Mouse (Mus musculus) intestine, embryonic 16.5 days (tissue): Measurements from ENCODE around the gene Sept1. TPM values are rescaled to one million over a fixed set of nuclear protein-coding genes. Genes with fewer than 3 reads are reported as not detected.

ENCODE experiments used
- ATAC-seq: fragments of 200-750 bp; cut with Nextera tagmentation; 2 replicates; pipeline ENCODE4 v1.8.0; 2017; ENCODE audit warnings: moderate TSS enrichment, moderate library complexity
- H3K27ac ChIP-seq: fragments of 300-500 bp; sonication (generic); 2 replicates; pipeline ENCODE4 v1.5.1; 2014; ENCODE audit warnings: mild to moderate bottlenecking, low read length
- H3K27me3 ChIP-seq: fragments of 300-500 bp; sonication (generic); replicated peaks from 2 replicates; pipeline ENCODE4 v1.6.1; 2014; ENCODE audit warnings: low read length, control low read depth, mixed read lengths; ENCODE audit not compliant: control insufficient read depth, insufficient read depth
- H3K36me3 ChIP-seq: fragments of 300-500 bp; sonication (generic); 2 replicates; pipeline ENCODE4 v1.6.1; 2014; ENCODE audit warnings: low read length, control low read depth; ENCODE audit not compliant: control insufficient read depth, insufficient read depth
- H3K4me1 ChIP-seq: fragments of 300-500 bp; sonication (generic); 2 replicates; pipeline ENCODE4 v1.6.1; 2014; ENCODE audit warnings: low read length, control low read depth, mixed read lengths; ENCODE audit not compliant: control insufficient read depth, insufficient read depth
- H3K4me2 ChIP-seq: fragments of 300-500 bp; sonication (generic); 2 replicates; pipeline ENCODE4 v1.6.1; 2014; ENCODE audit warnings: low read depth, low read length, control low read depth
- H3K4me3 ChIP-seq: fragments of 300-500 bp; sonication (generic); 2 replicates; pipeline ENCODE4 v1.5.1; 2014; ENCODE audit warnings: mild to moderate bottlenecking, low read length
- H3K9ac ChIP-seq: fragments of 300-500 bp; sonication (generic); 2 replicates; pipeline ENCODE4 v1.6.1; 2014; ENCODE audit warnings: low read depth, low read length
- H3K9me3 ChIP-seq: fragments of 300-500 bp; sonication (generic); 2 replicates; pipeline ENCODE4 v1.6.1; 2016; ENCODE audit warnings: low read length, control low read depth; ENCODE audit not compliant: control insufficient read depth
- WGBS: fragments of 180-500 bp; shearing (Covaris S2); extraction: QIAGEN DNeasy Blood & Tissue Kit; methylation state at CpG from one replicate; pipeline ENCODE4 v1.1.7; 2014; 5-methylcytosine and 5-hydroxymethylcytosine counted together
- polyA plus RNA-seq: library from polyadenylated mRNA; unstranded; fragments of >200 nt; fragmentation: Nextera tagmentation; extraction: Ambion mirVana; gene quantifications from 2 replicates; pipeline ENCODE4 v1.2.1, GENCODE M21; 2015

Sept1 gene
- polyA plus RNA-seq, 1 experiment from 2014 or later, result 16.3 TPM

- H3K36me3 ChIP-seq, result no peaks in the 10 kb centered on the region
- no peak overlapping the region for H3K4me2 ChIP-seq
- H3K27ac ChIP-seq, result no peak overlapping the region
- ATAC-seq, result no peak
- H3K27me3 ChIP-seq, result no peaks in the 10 kb centered on the region
- no peak overlapping the region for H3K9ac ChIP-seq
- H3K4me3 ChIP-seq, result no peak overlapping the region
- H3K9me3 ChIP-seq, result no peaks in the 10 kb centered on the region
- H3K4me1 ChIP-seq, result no peaks in the 10 kb centered on the region; the same call in 1 of the 2 replicates
- WGBS, result 71% methylated on average over 2 of the region's 2 CpGs
Measured at GRCm38 (mm10) chr7:127180783-127181182, 52.1 kb downstream of the Sept1 start.

DNA sequence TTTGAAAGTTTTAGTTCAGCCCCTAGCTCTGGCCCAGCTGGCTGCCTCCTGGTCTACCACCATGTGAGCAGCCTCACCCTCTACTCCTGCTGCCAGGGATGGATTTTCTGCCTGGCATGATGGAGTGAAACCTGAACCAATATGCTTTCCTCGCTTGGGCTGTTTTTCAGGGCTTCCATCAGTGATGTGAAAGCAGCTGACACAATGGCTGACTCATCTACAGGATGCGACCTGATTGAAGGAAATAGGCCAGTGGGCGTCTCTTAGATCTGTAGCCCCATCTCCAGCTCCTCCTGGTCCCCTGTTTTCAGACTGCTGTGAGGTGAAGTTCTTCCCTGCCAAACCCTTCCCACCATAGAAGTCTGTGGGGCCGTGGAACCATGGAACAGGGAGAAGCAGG, 56.0 kb downstream of the Sept1 start:
- H3K4me3 ChIP-seq, result no peak overlapping the region
- no peak overlapping the region for H3K27ac ChIP-seq
- no peak overlapping the region for H3K4me2 ChIP-seq
- no peak for ATAC-seq
- H3K27me3 ChIP-seq, result no peaks in the 10 kb centered on the region
- H3K9ac ChIP-seq, result no peak overlapping the region
- 86% methylated on average over 4 of the region's 4 CpGs for WGBS
- no peaks in the 10 kb centered on the region for H3K4me1 ChIP-seq
- no peaks in the 10 kb centered on the region for H3K9me3 ChIP-seq
- no peaks in the 10 kb centered on the region for H3K36me3 ChIP-seq

GRCm38 (mm10) chr7:127166501-127166900, 66.4 kb downstream of the Sept1 start:
- Histone ChIP-seq H3K36me3 (no peaks in the 10 kb centered on the region), H3K4me1 (no peaks in the 10 kb centered on the region), H3K9ac (no peak overlapping the region), H3K27me3 (no peaks in the 10 kb centered on the region), H3K27ac (no peak overlapping the region), H3K4me2 (no peak overlapping the region), H3K9me3 (no peaks in the 10 kb centered on the region), H3K4me3 (no peak overlapping the region)
- 83% methylated on average over 5 of the region's 5 CpGs for WGBS
- ATAC-seq, result no peak

DNA sequence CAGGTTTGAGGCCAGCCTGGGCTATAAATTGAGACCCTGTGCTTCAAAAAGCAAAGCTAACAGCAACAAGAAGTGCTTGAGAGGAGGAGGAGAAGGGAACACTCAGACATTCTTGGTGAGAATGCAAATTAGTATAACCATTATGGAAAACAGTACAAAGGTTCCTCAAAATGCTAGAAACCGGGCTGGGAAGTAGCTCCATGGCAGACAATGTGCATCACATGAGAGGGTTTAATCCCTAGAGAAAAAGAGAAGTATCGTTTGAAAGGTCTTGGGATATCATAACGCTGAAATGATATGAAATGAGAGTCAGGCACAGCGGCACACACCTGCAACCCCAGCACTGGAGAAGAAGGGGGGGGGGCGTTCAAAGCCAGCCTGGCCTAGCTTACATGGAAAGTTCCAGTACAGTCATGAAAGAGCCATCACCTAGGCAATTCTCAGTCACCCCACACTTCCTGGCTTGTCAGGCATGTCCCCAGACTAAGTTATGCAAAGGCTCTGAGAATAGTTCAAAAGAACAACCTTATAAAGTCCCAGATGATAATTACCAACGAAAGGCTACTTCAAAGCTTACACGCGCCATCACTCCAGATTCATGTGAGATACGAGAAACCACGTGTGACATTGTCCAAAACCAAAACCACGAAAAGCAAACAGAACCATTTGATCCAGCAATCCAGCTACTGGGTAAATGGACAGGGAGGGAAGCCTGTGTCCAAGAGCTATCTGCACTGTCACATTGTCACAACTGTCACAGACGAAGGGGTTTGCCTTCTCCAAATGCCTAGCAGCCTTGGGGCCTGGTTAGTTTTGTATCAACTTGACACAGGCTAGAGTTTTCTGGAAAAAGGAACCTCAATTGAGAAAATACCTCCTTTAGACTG, 67.1 kb downstream of the Sept1 start:
- ATAC-seq, result no peak
- 84% methylated on average over 12 of the region's 12 CpGs for WGBS
- no peaks in the 10 kb centered on the region for H3K9me3 ChIP-seq

More for the DNA sequence above, 67.1 kb downstream of the Sept1 start:
- no peak overlapping the region for H3K4me3 ChIP-seq
- no peaks in the 10 kb centered on the region for H3K4me1 ChIP-seq
- no peaks in the 10 kb centered on the region for H3K27me3 ChIP-seq
- no peak overlapping the region for H3K27ac ChIP-seq
- no peak overlapping the region for H3K9ac ChIP-seq
- no peaks in the 10 kb centered on the region for H3K36me3 ChIP-seq
- H3K4me2 ChIP-seq, result no peak overlapping the region

Other genes starting within 250 kb of the Sept1 start
- 73.7 and 84.9 TPM in 2 replicates for gene Mvp, start 218.5 kb downstream of the Sept1 start, polyA plus RNA-seq
- 0.78 and 2.5 TPM in 2 replicates for gene Pagr1b, start 216.6 kb downstream of the Sept1 start, polyA plus RNA-seq
- gene Pagr1a, start 215.8 kb downstream of the Sept1 start, polyA plus RNA-seq, result 69.8 and 82.7 TPM in 2 replicates
- gene Gm42742, start 212.0 kb downstream of the Sept1 start, polyA plus RNA-seq, result 21.9 and 23.5 TPM in 2 replicates
- 2.9 and 3.8 TPM in 2 replicates for gene Prrt2, start 211.9 kb downstream of the Sept1 start, polyA plus RNA-seq
- gene Maz, start 206.1 kb downstream of the Sept1 start, polyA plus RNA-seq, result 35.7 and 42.1 TPM in 2 replicates
- gene Kif22, start 190.7 kb downstream of the Sept1 start, polyA plus RNA-seq, result 87.5 and 100 TPM in 2 replicates
- gene Zg16, start 145.8 kb downstream of the Sept1 start, polyA plus RNA-seq, result 37.2 and 69.9 TPM in 2 replicates
- gene AI467606, start 141.8 kb downstream of the Sept1 start, polyA plus RNA-seq, result 7.4 and 7.7 TPM in 2 replicates
- gene Qprt, start 110.9 kb downstream of the Sept1 start, polyA plus RNA-seq, result 4.9 and 6.8 TPM in 2 replicates
- 0.26 and 0.42 TPM in 2 replicates for gene Spn, start 95.3 kb downstream of the Sept1 start, polyA plus RNA-seq
- gene Cd2bp2, start 37.1 kb downstream of the Sept1 start, polyA plus RNA-seq, result 42.2 and 43.3 TPM in 2 replicates
- gene Tbc1d10b, start 24.7 kb downstream of the Sept1 start, polyA plus RNA-seq, result 15.5 and 18.4 TPM in 2 replicates
- 20.3 and 21.0 TPM in 2 replicates for gene Mylpf, start 24.2 kb downstream of the Sept1 start, polyA plus RNA-seq
- gene Zfp553, start 69 bp downstream of the Sept1 start, polyA plus RNA-seq, result 21.6 and 23.6 TPM in 2 replicates
- gene Zfp771, start 11.1 kb upstream of the Sept1 start, polyA plus RNA-seq, result 34.2 and 37.8 TPM in 2 replicates
- 176 and 195 TPM in 2 replicates for gene Dctpp1, start 27.6 kb upstream of the Sept1 start, polyA plus RNA-seq
- 187 and 224 TPM in 2 replicates for gene Sephs2, start 40.9 kb upstream of the Sept1 start, polyA plus RNA-seq
- gene Itgal, start 63.1 kb upstream of the Sept1 start, polyA plus RNA-seq, result 2.4 and 2.8 TPM in 2 replicates
- gene Zfp768, start 112.5 kb upstream of the Sept1 start, polyA plus RNA-seq, result 21.9 and 23.4 TPM in 2 replicates
- gene Zfp747, start 142.9 kb upstream of the Sept1 start, polyA plus RNA-seq, result 11.7 and 13.6 TPM in 2 replicates
- gene 9130019O22Rik, start 154.0 kb upstream of the Sept1 start, polyA plus RNA-seq, result 6.9 and 7.2 TPM in 2 replicates
- gene E430018J23Rik, start 160.5 kb upstream of the Sept1 start, polyA plus RNA-seq, result 8.2 and 10.2 TPM in 2 replicates
- 8.5 TPM in 2 replicates for gene Zfp764, start 173.7 kb upstream of the Sept1 start, polyA plus RNA-seq
- gene Zfp688, start 188.9 kb upstream of the Sept1 start, polyA plus RNA-seq, result 20.8 and 23.4 TPM in 2 replicates
- gene Zfp689, start 216.0 kb upstream of the Sept1 start, polyA plus RNA-seq, result 4.5 and 5.9 TPM in 2 replicates
- 36.2 and 39.8 TPM in 2 replicates for gene Prr14, start 226.5 kb upstream of the Sept1 start, polyA plus RNA-seq
- gene Fbrs, start 246.1 kb upstream of the Sept1 start, polyA plus RNA-seq, result 8.0 and 8.9 TPM in 2 replicates